Mouse (Mus musculus) spleen, adult 2 months (tissue): Measurements from ENCODE around the gene Sp1.

Source experiments
- CTCF ChIP-seq: fragments of 200-500 bp; IDR thresholded peaks from 2 replicates; pipeline ENCODE4 v1.5.1; 2011; ENCODE audit warnings: mild to moderate bottlenecking, inconsistent platforms; ENCODE audit not compliant: insufficient read depth, insufficient read length, insufficient replicate concordance; ENCODE audit errors: extremely low read depth
- POLR2A ChIP-seq: fragments of 200-500 bp; IDR thresholded peaks from 2 replicates; pipeline ENCODE4 v1.6.1; 2011; ENCODE audit warnings: low read depth, low read length, inconsistent platforms

GRCm38 (mm10) chr15:102409286-102409685 is 3.3 kb downstream of the Sp1 start:
- no peak for TF ChIP-seq CTCF
- TF ChIP-seq POLR2A: no peak
